Mouse (Mus musculus): Measurements from ENCODE around the gene Chst11.

Gene Chst11

DNA sequence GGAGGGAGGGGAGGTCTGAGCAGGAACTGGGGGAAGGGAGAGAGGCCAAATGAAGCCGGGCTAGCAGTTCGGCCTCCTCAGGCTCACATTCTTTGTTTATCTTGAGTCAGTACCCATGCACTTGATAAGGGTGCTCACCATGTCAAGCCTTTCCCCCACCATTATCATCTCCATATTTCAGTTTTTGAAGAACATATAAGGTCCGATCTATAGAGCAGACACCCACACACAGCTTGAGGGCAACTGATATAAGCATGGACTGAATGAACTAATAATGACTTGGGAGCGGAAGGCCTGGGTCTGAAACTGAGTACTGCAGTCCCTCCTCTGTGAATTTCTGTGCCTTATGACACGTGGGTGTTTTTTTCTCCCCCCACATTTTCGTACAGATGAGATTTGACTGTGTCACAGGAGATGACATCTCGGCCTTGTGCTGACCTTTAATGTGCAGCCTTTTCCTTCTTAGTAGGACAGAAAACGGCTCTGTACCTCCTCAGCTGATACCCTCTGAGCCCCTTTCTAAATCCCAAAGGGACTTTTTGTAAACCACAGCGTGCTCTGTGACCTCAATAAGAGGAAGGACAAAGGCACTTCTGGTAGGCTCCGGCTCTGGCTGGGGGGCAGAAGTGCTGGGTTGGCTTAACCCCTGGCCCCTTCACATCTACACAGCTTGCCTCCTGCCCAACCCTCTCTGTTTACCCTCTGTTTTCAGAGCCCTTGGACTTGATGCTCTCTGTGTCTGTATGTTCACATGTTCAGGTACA, 6.6 kb downstream of the Chst11 start:
- DNase-seq = no peak

DNA sequence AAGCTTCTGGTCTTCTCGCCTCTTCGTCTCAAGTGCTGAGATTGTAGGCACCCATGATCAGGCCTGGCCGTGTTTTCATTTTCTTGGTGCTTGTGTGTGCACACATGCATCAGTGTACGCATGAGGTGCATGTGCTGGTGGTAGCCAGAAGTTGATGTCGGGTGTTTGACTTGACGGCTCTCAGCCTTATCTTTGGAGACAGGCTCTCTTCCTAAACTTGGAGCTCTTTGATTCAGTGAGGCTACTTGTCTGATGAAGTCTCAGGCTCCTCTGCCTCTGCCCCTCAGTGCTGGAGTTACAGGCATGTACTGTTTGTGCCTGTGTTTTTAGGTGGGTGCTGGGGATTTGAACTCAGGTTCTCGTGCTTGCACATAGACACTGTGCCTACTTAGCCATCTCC, 9.0 kb downstream of the Chst11 start:
- no peak for DNase-seq

DNA sequence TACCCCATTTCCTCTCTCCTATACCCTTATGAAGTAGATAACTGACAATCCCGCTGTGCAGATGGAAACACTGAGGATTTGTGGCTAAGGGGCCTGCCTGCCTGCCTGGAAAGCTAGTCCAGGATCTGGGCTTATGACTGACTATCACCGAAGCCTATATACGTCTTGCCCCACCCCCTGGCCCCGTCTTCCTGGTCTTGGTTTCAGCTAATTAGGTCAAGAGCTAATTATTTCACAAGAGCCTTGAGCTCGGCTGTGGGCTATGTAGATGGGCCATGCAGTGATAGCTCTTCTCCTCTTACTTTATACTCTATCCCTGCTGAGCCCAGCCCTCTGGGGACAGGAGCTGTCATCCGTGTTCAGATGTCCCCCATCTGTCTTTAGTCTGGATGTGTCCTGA, 12.2 kb downstream of the Chst11 start:
- no peak for DNase-seq

DNA sequence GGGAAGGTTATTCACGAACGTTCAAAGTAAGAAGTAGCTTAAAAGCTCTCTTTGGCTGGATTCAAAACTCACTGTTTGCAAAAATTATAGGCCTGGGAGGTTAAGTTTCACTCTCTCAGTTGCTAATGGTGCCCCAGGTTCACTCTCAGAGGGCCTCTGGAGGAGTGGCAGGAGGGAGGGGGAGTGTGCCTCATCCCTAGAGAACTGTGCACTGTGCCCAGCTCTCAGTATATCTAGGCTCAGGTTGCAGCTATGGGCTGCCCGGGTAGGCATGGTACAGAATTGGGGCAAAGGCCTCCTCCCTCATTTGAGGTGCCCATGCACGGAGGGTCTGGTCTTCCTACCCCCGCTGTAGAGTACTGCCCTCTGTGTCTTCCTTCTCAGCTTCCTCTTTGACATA, 14.9 kb downstream of the Chst11 start:
- no peak for DNase-seq

DNA sequence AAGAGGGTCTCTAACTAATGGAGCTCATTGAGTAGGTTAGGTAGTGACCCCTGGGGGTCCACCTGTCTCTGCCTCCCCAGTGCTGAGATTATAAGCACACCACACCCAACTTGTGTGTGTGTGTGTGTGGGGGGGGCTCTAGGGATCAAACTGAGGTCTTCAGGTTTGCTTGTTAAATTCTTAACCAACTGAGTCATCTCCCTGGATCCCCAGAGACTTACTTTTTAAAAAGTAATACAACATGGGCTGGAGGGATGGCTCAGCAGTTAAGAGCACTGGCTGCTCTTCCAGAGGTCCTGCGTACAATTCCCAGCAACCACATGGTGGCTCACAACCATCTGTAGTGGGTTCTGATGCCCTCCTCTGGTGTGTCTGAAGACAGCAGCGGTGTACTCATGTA, 15.4 kb downstream of the Chst11 start:
- DNase-seq = no peak

DNA sequence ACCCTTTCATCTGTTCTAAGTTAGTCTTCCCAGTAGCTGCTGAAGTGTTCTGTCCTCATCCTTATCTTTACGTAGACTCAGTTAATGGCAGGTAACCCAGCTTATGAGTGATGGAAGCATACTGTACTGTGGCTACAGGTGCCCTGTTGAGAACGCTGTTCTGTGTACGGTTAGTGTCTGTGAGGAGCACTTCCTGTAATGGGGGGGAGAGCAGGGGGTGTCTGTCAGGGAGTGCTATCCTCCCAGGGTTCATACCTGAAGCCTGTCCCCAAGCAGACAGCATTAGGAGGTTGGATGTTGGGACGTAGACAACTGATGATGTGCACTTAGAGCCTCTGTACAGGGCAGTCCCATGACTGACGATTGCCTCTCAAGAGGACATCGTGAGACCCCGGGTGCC, 18.6 kb downstream of the Chst11 start:
- DNase-seq = no peak

DNA sequence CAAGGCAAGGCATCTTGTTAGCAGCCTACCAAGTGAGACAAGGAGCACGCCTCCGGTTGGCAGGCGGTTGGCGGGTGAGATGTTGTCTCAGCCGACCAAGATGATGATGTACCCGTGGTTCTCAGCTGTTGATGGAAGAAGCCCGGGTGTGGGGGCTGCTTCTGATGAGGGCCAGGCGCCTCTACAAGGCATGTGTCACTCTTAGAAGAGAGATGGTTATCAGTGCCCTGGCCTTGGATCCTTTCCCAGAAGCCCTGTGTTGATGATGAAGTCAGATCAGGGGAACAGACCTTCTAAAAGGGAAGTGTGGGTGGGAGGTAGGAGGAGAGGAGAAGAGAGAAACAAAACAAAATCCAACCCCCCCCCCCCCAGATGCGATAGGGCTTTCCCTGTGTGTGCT, 19.1 kb downstream of the Chst11 start:
- no peak for DNase-seq

DNA sequence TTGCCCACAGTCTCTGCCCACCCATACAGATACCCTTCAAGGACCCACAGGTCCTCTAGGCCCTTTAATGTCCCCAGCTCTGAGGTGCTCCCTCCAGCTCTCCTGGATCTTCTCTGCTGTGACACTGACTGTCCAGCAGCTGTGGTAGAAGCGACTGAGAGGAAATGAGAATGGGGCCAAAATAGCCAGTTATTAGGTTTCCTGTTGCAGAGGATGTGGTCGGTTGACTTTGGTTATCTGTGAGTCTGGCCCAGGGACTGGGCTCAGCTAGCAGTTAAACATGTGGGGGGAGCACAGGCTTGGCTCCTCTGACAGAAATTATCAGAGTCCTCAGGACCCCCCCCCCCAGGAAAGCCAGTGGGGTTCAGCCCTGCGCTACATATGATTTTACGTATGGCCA, 19.7 kb downstream of the Chst11 start:
- DNase-seq = no peak

DNA sequence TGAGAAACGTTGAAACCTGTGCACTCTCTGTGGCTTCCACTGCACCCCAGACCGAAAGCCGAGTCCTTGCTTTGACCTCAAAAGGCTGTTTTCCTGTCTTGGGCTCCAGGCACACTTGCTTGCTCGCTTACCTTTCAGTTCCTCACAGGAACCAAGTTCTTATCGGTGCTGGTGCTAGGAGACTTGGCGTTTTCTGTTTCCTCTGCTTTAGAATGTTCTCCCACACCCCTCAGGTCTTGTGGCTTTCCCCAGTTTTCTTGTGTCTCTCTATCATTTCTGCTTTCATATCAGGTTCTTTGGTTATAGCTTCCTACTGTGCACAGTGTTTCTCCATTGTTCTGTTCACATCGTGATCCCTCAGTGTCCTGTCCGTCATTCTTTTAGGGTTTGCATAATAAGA, 21.0 kb downstream of the Chst11 start:
- DNase-seq = no peak

DNA sequence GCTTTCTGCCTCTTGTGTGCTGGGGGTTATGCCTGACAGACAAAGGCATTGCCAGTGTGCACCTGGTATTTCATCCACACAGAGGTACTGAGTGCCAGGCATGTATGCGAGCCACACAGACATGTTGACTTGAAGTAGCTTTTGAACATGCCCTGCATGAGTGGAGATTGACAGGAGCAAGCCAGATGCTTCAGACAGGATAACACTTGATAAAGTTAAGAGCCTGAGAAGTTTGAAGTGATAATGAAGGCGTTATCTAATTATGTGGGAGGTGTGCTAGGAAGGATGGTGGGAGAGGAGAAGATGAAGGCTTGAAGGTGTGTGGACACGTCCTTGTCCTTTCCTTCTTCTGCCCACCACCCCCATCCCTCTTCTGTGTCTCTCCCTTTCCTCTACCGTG, 28.7 kb downstream of the Chst11 start:
- DNase-seq = no peak

DNA sequence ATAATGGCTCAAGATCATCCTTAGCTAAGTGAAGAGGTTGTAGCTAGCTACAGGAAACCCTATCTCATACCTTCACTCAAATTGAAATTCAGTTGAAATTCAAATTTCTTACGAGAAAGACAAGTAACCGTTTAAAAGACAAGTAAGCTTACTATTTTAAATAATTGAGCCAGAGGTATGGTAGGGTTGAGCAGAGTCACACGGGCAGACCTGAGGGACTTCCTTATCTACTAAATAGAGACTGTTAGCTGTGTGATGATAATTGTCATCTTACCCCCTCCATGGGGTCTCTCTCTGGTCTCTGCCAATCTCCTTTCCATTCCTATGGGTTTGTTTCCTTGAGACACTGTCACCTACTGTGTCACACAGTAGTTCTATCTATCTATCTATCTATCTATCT, 30.6 kb downstream of the Chst11 start:
- DNase-seq = no peak

DNA sequence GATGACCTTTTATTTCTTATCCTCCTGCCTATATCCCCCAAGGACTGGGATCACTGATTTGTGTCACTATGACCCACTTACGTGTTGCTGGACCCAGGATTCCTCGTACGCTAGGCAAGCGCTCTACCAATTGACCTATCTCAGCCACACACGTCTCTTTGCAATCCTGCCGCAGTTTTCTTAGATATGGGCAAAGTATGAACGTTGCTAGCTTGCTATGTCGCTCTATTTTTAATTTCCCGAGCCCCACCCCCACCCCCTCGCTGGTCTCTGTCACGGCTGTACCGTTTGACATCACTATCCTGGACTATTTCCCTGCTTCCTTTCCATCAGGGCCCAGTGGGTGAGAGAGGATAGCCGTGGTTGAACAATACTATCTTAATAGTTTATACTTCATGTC, 31.5 kb downstream of the Chst11 start:
- no peak for DNase-seq

DNA sequence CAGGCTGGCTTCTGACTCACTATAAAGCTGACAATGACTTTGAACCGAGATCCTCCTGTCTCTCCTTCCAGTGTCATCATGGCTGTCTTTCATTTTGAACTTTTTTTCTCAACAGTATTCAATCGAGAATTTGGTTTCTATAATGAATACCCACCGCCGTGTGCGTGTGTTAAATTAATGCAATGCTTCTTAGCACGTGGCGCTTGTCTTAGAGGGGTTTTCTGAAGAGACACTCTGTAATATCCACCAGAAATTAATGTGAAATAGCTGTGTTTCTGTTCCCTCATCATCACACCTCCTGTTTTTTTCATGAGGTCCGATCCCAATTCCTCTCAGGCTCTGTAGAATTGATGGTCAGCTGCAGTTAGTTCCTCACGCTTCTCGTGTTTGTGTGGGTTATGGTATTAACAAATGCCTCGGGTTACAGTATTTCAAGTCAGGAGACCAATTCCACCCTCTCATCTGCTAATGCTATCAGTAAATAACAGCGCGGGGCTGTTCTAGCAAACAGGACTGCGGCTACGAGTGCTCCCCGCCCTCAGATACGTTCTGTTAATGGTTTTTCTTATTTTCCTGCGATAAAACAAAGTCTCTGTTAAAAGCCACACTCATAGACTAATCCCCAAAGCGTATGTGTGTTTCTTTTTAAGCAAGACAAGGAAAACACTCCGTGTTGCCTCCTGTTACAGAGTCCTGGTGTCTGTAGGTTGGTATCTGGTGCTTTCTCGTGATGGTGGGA, 32.6 kb downstream of the Chst11 start:
- no peak for DNase-seq

DNA sequence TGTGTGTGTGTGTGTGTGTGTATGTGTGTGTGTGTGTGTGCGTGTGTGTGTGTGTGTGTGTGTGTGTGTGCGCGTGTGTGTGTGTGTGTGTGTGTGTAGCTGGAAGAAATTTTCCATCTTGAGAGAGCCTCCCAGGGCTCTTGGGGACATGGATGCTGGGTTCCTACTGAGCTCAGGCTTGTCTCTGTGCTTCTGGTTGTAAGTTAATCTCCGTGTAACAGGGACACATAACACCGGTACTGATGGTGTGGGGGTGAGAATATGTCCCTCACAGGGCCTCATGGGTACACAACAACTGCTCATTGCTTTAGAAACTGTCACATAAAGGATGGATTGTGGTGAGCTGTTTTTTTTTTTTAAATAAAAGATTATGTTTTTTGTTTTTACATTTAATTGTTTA, 33.2 kb downstream of the Chst11 start:
- DNase-seq = no peak

DNA sequence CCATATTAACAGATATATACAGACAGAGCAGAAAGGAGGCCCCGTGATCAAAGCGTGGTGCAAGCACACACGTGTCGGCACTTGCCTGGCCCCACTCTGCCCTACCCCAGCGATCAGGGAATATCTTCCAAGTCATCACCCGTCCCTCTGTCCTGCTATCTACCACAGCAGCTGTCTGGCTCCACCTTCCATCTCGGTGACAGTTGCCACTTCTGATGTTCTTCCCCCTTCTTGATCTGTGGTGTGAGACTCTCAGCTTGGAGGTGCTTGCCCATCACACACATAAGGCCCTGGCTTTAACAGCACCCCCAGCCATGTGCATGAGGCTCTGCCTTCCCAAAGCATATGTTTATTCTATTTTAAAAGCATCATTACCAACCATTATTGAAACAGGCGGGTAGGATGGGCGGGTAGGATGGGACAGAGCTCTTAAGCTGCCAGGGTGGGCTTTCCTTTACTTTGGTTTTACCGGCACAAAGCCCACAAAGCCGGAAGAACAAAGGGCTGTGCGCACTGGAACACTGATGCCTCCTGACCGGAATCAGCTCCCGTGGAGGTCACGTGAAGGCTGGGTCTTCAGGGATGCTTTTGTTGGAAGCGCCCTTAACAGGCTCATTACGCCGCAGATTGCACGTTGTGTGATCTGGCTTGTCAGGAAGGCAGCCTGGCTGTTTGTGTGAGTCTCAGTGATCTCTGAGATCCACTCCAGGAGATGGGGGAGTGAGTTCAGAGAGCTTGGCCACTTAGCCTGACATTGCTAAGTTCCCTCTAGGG, 34.4 kb downstream of the Chst11 start:
- no peak for DNase-seq

DNA sequence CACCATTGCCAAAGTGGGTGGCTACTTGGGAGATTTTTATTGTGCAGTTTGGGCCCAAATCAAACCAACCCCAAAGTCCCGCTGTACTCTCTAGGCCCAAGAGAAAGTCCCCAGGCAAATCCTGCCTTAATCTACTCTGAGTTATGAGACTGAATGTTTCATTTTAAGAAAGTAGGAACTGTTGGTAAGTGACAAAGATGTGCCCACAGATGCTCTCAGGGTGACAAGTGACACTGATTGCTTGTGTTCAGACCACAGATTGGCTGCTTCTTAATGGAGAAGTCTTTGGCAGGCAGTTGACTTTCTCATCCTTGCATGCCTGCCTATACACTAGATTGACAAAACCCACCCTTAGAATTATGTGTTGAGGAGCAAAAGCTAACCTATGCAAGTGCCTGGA, 37.3 kb downstream of the Chst11 start:
- no peak for DNase-seq

DNA sequence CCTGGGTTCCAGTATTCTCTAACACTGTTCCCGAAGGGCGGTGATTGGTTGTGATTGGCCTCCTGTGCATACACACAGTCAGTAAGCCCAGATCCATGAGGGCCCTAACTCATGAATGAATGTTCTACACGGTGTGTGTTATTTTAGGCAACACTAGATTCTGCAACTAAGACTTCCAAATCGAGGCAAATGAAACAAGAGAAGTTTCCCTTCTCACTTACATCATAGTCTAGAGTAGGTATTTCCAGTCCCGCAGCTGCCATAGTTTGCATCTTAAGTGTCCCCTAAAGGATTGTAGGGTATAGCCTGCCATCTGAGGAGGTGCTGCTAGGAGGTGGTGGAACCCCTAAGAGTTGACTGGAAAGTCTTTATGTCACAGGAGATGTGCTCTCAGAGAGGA, 40.9 kb downstream of the Chst11 start:
- DNase-seq = no peak

DNA sequence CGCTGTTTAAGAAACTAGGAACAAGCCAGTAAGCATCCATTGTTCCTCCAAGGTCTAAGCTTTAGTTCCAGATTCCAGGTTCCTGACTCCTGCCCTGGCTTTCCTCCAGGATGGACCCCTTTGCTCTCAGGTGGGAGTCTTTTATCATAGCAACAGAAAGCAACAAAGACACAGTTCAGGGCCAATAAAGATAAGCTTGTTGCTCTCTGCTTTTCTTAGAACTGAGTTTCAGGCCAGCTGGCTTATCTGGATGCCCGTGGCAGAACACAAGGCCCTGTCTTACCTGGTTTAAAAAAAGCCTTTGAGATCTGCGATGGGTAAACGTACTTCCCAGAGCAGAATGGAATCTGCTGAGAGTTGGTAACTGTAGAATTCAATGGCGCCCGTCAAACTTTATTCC, 42.4 kb downstream of the Chst11 start:
- DNase-seq = no peak

DNA sequence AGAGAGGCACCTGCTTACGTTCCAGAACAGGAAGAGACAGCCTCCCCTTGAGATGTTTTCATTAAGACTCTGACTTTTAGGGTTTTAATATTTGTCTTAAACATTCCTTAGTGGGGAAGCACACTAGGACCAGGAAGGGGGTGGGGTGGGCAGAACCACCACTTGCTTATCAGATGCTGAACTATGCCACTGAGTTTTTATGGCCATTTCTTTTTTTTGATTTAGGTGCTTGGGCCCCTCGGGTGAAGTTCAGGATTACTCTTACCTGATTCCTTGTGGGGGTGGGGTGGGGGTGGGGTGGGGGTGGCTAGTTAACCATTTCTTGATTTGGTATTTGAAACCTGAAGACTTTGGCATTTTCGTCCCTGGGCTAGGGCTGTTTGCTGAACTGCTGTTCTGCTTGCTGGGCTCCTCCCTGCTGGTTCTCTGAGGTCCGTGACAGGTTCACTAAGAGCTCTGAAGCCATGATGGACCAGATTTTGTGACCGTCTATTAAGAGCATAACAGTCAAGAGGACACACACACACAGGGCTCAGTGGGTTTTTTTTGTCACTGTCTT, 44.9 kb downstream of the Chst11 start:
- no peak for DNase-seq

DNA sequence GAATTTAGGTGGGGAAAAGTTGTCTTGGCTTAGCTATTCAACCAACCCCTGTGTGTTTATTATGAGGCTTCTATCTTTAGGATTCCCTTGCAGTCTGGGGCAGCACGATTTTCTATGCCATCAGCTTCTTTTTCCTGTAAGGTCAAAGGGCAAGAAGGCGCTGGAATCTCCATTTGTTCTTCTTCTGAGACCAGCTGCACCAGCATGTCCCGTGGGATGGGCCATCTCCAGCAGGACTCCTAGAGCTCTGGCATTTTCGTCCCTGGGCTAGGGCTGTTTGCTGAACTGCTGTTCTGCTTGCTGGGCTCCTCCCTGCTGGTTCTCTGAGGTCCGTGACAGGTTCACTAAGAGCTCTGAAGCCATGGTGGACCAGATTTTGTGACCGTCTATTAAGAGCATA, 45.6 kb downstream of the Chst11 start:
- no peak for DNase-seq

DNA sequence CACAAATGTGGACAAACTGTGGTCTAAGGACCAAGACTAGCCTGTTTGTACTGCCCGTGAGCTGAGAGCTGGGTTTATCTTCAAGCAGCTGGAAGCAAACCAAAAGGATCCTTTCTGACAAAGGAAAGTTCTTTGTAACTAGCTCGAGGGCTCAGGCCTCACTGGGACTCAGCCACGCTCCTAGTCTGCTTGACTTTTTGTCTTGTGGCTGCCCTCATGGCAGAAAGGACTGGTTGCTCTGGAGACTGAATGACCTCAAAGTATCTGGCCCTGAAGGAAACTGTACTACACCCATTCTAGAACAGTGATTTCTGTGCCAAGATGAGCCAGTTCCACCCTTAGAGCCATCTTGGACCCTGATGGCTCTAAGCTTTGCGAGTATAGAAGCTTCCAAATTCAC, 46.3 kb downstream of the Chst11 start:
- DNase-seq = no peak

DNA sequence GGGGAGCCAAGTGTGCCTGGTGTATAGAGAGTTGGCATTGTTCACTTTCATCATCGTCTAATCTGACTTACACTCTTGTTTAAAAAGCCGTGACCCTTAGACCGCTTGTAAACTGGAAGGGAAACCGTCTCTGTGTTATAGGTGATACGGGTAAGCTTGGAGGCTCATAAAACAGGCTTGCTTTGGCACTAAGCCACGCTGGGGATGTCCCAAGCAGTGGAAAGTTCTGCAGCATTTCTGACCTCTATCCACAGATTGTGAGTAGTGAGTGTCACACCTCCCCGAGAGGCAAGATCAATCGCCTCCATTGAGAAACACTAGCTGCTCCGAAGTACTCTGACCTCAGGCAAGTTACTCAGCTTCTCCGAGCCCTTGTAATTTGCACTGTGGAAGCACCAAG, 47.3 kb downstream of the Chst11 start:
- DNase-seq = no peak

DNA sequence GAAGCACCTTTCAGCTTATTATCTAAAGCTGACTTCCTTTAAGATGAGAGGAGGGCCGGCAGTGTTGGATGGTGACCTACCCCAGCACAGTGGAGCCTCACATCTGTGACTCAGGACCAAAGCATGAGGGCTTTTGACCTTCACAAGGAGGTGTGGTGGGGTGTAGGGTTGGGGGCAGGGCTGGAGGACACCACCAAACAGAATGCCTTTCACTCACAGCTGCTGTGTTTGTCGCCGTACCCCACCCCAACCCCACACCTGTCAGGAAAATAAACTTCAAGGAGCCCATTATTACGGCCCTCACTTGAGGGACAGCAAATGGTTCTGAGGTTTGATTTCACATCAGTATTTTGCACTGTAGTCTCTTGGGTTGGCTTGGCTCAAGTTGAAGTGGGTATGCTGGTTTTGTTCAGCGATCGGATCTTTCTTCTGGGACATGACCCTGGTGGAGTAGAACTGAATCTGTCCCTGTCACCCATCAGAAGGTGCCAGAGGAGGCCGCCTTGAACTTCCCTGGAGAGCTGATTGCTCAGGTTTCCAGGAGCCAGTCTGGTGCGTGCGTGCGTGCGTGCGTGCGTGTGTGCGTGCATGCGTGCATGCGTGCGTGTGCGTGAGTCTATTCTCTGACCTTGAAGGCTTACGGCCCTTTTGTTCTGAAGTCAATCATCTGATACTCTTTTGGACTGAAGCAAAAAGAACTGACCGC, 51.2 kb downstream of the Chst11 start:
- no peak for DNase-seq

Measured in cerebellum, adult 11 months (tissue).